ENCODE assay signal across 7 mouse cellular contexts in genomic region chr5:47982941-47983701, GRCm38 (mm10). TPM values are rescaled to one million over a fixed set of nuclear protein-coding genes. Genes with fewer than 3 reads are reported as not detected.
DNase-seq lines count a peak whose midpoint lies in the region; ATAC-seq and TF ChIP-seq lines count a peak whose summit lies in the region.

TSS of gene Slit2 (plus strand) at chr5:47983138.

- H3K4me3 ChIP-seq in embryonic facial prominence, embryonic 12.5 days: peak within 1 kb of the TSS; percentile 65
- H3K4me3 ChIP-seq in midbrain, postnatal 0 days (ENCODE audit: low read depth, low read length): peak within 1 kb of the TSS; percentile 75
- H3K4me3 ChIP-seq in stomach, embryonic 15.5 days (replicated peaks): peak within 1 kb of the TSS; percentile 65

- WGBS in embryonic facial prominence, embryonic 12.5 days: under 1% methylated on average over 65 of the region's 66 CpGs
- under 1% methylated on average over 66 of the region's 66 CpGs for WGBS in midbrain, postnatal 0 days
- under 1% methylated on average over 66 of the region's 66 CpGs for WGBS in stomach, embryonic 15.5 days

- peak within 1 kb of the TSS; percentile 80 for H3K27ac ChIP-seq in embryonic facial prominence, embryonic 12.5 days
- H3K27ac ChIP-seq in midbrain, postnatal 0 days (ENCODE audit: low read depth, low read length): peak within 1 kb of the TSS; percentile 38; the same call in 1 of the 2 replicates
- H3K27ac ChIP-seq in stomach, embryonic 15.5 days: peak within 1 kb of the TSS; percentile 72; the same call in 1 of the 2 replicates

- peak; percentile 96 for DNase-seq in adrenal gland, postnatal 10 days
- peak; percentile 59 to 72 for DNase-seq in heart, adult 9 months (ENCODE audit: low spot score in 2 of 2)
- DNase-seq in kidney, adult 9 months: peak; percentile 89
- peak; percentile 84 for DNase-seq in liver
- peak; percentile 75 for DNase-seq in midbrain, postnatal 0 days (ENCODE audit: low spot score)

- peak within 1 kb of the TSS; percentile 65 for H3K9ac ChIP-seq in embryonic facial prominence, embryonic 12.5 days
- H3K9ac ChIP-seq in midbrain, postnatal 0 days (replicated peaks; ENCODE audit: low read length, poor library complexity, severe bottlenecking): peak within 1 kb of the TSS; percentile 64
- peak within 1 kb of the TSS; percentile 29 for H3K9ac ChIP-seq in stomach, embryonic 15.5 days

- H3K4me2 ChIP-seq in embryonic facial prominence, embryonic 12.5 days (replicated peaks): peak within 1 kb of the TSS; percentile 90
- peak within 1 kb of the TSS; percentile 93 for H3K4me2 ChIP-seq in midbrain, postnatal 0 days (ENCODE audit: low read depth, low read length, poor library complexity, severe bottlenecking)
- peak within 1 kb of the TSS; percentile 96 for H3K4me2 ChIP-seq in stomach, embryonic 15.5 days

- ATAC-seq in embryonic facial prominence, embryonic 12.5 days (ENCODE audit: insufficient number of reproducible peaks, insufficient read depth, low FRiP score, low TSS enrichment): peak; percentile 81
- peak; percentile 76 for ATAC-seq in midbrain, postnatal 0 days (ENCODE audit: low FRiP score)
- peak; percentile 90 for ATAC-seq in stomach, embryonic 15.5 days (ENCODE audit: insufficient read depth, low FRiP score, low read depth)

- H3K27me3 ChIP-seq in embryonic facial prominence, embryonic 12.5 days: 0 out of 2 replicates have a peak, but pooled peaks cover 6% of the 10 kb centered on the region
- no peaks in the 10 kb centered on the region for H3K27me3 ChIP-seq in midbrain, postnatal 0 days (ENCODE audit: insufficient read depth, low read length)
- H3K27me3 ChIP-seq in stomach, embryonic 15.5 days (replicated peaks): peaks cover 22% of the 10 kb centered on the region

- no peak for TF ChIP-seq CTCF in midbrain, postnatal 0 days (IDR thresholded peaks at IDR 0.05)

- no peaks in the 10 kb centered on the region for H3K36me3 ChIP-seq in embryonic facial prominence, embryonic 12.5 days
- no peaks in the 10 kb centered on the region for H3K36me3 ChIP-seq in midbrain, postnatal 0 days (ENCODE audit: insufficient read depth, low read length)
- H3K36me3 ChIP-seq in stomach, embryonic 15.5 days: no peaks in the 10 kb centered on the region

- H3K9me3 ChIP-seq in embryonic facial prominence, embryonic 12.5 days: no peaks in the 10 kb centered on the region
- no peaks in the 10 kb centered on the region for H3K9me3 ChIP-seq in midbrain, postnatal 0 days (ENCODE audit: low read length)
- H3K9me3 ChIP-seq in stomach, embryonic 15.5 days: no peaks in the 10 kb centered on the region

- H3K4me1 ChIP-seq in embryonic facial prominence, embryonic 12.5 days: peaks cover 20% of the 10 kb centered on the region; the same call in 1 of the 2 replicates
- no peaks in the 10 kb centered on the region for H3K4me1 ChIP-seq in midbrain, postnatal 0 days (ENCODE audit: insufficient read depth, low read length)
- peaks cover 7% of the 10 kb centered on the region for H3K4me1 ChIP-seq in stomach, embryonic 15.5 days

RNA-seq across cellular contexts. Expression of gene Slit2, which starts in this region (rescaled TPM):
- total RNA-seq in adrenal gland, postnatal 10 days (2021): 10 to 100 TPM; 10.8 to 22.4 TPM
- 37.1 and 38.0 TPM in 2 replicates for polyA plus RNA-seq in embryonic facial prominence, embryonic 12.5 days (2016; fragmentation: Nextera tagmentation; extraction: Ambion mirVana)
- total RNA-seq in midbrain, postnatal 0 days (2014; rRNA removed): 35.7 and 44.7 TPM in 2 replicates
- polyA plus RNA-seq in midbrain, postnatal 0 days (2015; fragmentation: Nextera tagmentation; extraction: Ambion mirVana): 8.0 and 11.3 TPM in 2 replicates
- 20.9 and 23.9 TPM in 2 replicates for polyA plus RNA-seq in stomach, embryonic 15.5 days (2015; fragmentation: Nextera tagmentation; extraction: Ambion mirVana)

Comparison
In these comparisons a context has a peak if more than half of its experiments do, and no peak if none do; other contexts are left out.
1. Peak in every context shown above with its lines: DNase-seq, ATAC-seq, H3K4me3 ChIP-seq and H3K27ac ChIP-seq.